Mouse (Mus musculus): ENCODE data around the gene Slc28a2.

- no peak for TF ChIP-seq CTCF (IDR thresholded peaks at IDR 0.05; ENCODE audit: borderline replicate concordance, insufficient read depth, low read length)
- no peak for TF ChIP-seq POLR2A (IDR thresholded peaks at IDR 0.05; ENCODE audit: low read depth, low read length)
Measured at GRCm38 (mm10) chr2:122450351-122450750, 24.1 kb downstream of the Slc28a2 start.
